Mouse (Mus musculus) neutrophil, adult 83 days (primary cell): ENCODE data around the gene Slc8a1. TPM values are rescaled to one million over a fixed set of nuclear protein-coding genes. Genes with fewer than 3 reads are reported as not detected.

Source experiments
- total RNA-seq, 2 experiments: library from RNA; stranded (reverse); gene quantifications; one replicate each; pipeline ENCODE4 v1.2.4; 2023

Gene Slc8a1
- 10 to 100 TPM; 16.5 to 20.7 TPM for total RNA-seq

GRCm38 (mm10) chr17:81738311-81738755 is at the start of gene Slc8a1:
TSS of gene Slc8a1 (minus strand) at chr17:81738377.

GRCm38 (mm10) chr17:81441463-81441862 is 296.7 kb downstream of the Slc8a1 start, which contains the start of gene Gm11096:
TSS of gene Gm11096 (plus strand) at chr17:81441763.

